Mouse (Mus musculus) adrenal gland, postnatal 10 days (tissue): ENCODE data around the gene Gm20695. TPM values are rescaled to one million over a fixed set of nuclear protein-coding genes. Genes with fewer than 3 reads are reported as not detected.

ENCODE experiments used
- DNase-seq: peaks from one replicate; pipeline ENCODE4 v3.0.0; 2021; ENCODE audit warnings: mixed read lengths
- long read RNA-seq, 2 experiments: library from polyadenylated mRNA; stranded (forward); transcript quantifications; one replicate each; pipeline ENCODE4 v2.0.0; 2021
- total RNA-seq, 2 experiments: library from RNA; stranded (reverse); gene quantifications; 2 replicates each; pipeline ENCODE4 v1.2.3; 2021

Gm20695 gene
- 1 to 10 TPM; 1.1 to 1.2 TPM for total RNA-seq
- long read RNA-seq, experiment 1, partial matches to known transcripts, result 0 of 3 reads
- long read RNA-seq, experiment 1, other reads (novel, unspliced or antisense), result 3 of 3 reads
- long read RNA-seq, experiment 2, partial matches to known transcripts, result 0 of 3 reads
- long read RNA-seq, experiment 2, other reads (novel, unspliced or antisense), result 3 of 3 reads

DNA sequence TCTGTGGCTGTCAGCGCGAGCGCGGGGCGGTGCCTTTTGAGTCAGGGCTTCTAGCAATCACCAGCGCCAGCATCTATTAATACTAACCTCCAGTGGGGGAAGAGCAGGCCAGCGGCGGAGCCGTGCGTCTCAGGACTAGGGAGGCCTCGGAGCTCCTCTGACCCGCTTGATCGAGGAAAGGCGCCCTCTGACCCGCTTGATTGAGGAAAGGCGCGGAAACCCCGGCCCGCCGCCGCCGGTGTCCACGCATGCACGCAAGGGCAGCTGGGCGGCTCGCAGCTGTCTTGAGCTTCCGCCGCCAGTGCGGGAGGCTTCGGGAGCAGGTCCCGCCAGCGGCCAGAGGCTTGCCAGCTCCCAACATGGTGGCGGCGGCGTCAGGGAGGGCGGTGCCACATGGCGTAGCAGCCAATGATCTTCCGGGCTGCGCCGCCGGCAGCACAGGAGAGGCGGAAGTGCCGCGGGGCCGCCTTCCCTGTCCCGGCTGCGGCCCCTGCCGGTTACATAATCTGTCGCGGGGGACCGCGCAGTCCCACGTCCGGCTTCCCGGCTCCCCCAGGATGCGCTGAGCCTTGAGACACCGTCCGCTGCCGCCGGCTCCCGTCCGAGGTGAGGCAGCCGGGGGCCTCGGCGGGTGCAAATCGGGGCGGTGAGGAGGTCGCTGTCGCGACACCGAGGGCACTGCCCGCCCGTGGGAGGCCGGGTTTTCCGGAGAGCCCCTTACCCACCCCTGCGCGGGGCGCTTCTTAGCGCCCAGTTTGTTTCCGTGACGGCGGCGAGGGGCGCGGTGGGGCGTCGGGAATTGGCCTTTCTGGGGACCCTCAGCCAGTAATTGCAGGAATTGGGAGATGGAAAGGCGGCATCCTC, at the start of gene Gm20695, which contains the start of gene Zfp597:
Gm20695 (plus strand) TSS at position 448 of the 864 bp plus-strand sequence.
Zfp597 (minus strand) TSS at position 361 of the 864 bp plus-strand sequence.
- peak; percentile 97 for DNase-seq

- no peak for DNase-seq
These were observed 49.0 kb upstream of the Gm20695 start for GRCm38 (mm10) chr16:3835461-3835860.

- DNase-seq, result peak; percentile 47
These were observed 45.1 kb upstream of the Gm20695 start for GRCm38 (mm10) chr16:3839157-3839885.

GRCm38 (mm10) chr16:3842989-3843388, 41.5 kb upstream of the Gm20695 start:
- no peak for DNase-seq

GRCm38 (mm10) chr16:3843796-3844195, 40.7 kb upstream of the Gm20695 start:
- DNase-seq, result no peak

GRCm38 (mm10) chr16:3846711-3847518, 37.5 kb upstream of the Gm20695 start, which contains the start of gene Zfp174:
TSS of gene Zfp174 (plus strand) at chr16:3847268.
- DNase-seq, result peak; percentile 94

- no peak for DNase-seq
These were observed 36.6 kb upstream of the Gm20695 start for GRCm38 (mm10) chr16:3847871-3848270.

DNA sequence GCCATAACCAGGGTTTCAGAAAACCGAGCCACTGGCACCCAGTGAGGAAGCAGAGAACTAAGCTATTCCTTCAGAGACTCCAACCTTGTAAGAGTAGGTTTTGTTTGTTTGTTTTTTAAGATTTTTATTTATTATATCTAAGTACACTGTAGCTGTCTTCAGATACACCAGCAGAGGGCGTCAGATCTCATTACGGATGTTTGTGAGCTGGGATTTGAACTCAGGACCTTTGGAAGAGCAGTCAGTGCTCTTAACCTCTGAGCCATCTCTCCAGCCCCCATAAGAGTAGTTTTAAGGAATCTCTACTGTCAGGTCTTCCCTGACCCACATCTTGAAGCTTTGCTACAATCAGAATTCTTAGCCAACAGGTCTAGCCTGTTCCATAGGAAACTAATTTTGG, 36.0 kb upstream of the Gm20695 start:
- DNase-seq, result no peak

DNA sequence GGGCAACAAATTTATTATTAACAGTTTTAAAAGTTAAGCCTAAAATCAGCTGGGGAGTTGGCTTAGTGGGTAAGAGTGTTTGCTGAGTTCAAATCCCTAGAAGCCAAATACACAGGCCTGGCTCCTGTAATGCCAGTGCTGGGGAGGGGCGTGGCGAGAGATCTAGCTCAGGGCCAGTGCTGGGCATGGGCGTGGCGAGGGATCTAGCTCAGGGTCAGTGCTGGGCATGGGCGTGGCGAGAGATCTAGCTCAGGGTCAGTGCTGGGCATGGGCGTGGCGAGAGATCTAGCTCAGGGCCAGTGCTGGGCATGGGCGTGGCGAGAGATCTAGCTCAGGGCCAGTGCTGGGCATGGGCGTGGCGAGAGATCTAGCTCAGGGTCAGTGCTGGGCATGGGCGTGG, 33.1 kb upstream of the Gm20695 start:
- DNase-seq, result peak; percentile 65

- DNase-seq, result no peak
These were observed 31.9 kb upstream of the Gm20695 start for GRCm38 (mm10) chr16:3852586-3852985.

GRCm38 (mm10) chr16:3854437-3855182, 29.8 kb upstream of the Gm20695 start:
- DNase-seq, result no peak

- no peak for DNase-seq
These were observed 28.7 kb upstream of the Gm20695 start for GRCm38 (mm10) chr16:3855776-3856175.

GRCm38 (mm10) chr16:3859254-3859653, 25.2 kb upstream of the Gm20695 start:
- DNase-seq, result no peak

- no peak for DNase-seq
These were observed 12.6 kb upstream of the Gm20695 start for GRCm38 (mm10) chr16:3871815-3872214.

GRCm38 (mm10) chr16:3872216-3873047, 12.0 kb upstream of the Gm20695 start, which contains the start of gene Naa60:
TSS of gene Naa60 (plus strand) at chr16:3872375.
- DNase-seq, result peak; percentile 94

DNA sequence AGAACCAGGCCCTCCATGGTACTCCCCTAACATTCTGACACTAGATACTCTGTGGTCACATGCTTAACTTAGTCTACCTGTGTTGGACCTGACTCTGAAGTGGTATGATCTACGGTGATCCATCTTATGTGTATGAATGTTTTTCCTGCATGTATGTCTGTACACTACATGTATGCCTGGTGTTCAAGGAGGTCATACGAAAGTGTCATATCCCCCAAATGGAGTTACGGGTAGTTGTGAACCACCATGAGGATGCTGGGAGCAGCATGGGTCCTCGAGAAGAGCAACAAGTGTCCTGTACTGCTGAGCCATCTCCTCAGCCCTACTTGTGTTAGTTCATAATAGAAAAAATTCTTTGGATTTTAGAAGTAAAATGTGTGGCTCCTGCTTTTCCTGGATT, 8.1 kb upstream of the Gm20695 start:
- no peak for DNase-seq

DNA sequence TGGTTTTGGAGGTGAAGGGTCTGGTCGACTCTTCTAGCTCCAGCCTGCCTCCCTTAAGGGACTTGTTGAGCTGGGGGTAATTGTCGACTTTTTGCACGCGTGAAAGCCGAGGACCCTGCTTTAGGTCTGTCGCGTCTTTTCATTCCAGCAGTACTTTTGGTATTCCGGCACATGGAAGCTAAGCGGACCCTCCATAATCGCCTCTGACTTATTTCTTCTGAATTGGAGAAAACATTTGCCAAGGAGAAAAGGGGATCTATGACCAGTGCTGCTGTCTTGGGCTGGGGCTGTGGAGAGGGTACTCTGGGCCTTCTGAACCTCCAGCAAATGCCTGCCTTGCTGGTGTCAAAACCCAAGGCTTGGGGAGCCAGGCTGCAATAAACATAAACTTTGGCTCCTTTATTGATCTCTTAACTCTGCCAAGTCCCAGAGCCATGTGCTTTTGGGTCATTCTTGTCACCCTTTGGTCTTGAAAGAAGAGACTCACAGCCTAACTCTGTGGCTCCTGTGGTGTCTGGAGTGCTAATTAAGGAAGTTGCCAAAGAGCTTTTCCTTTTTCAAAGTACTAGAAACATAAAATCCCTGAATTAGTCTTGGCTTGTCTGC, 720 bp downstream of the Gm20695 start:
- DNase-seq, result peak; percentile 15

GRCm38 (mm10) chr16:3891621-3892295, 7.3 kb downstream of the Gm20695 start:
- no peak for DNase-seq

DNA sequence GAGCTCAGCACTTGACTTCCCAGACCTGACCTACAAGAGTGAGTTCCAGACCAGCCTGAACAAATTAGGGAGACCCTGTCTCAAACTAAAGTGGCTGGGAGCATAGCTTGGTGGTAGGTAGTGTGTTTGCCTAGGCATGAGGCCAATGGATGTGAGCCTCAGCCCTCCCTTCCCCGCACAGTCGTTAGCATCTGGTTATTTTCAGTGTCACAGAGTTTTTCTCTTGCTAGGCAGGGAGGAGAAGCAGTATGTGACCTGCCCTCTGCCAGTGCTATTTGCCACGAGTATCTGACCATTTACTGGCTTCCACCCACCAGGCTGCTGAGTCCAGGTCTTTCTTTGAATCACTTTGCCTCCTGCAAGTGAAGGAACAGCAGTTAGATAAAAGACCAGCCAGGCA, 9.3 kb downstream of the Gm20695 start:
- no peak for DNase-seq
